Mouse (Mus musculus): ENCODE results near the gene Adcyap1r1. TPM values are rescaled to one million over a fixed set of nuclear protein-coding genes. Genes with fewer than 3 reads are reported as not detected.

Adcyap1r1 gene
- polyA plus RNA-seq (2014; fragmentation: Nextera tagmentation; extraction: Ambion mirVana): 9.7 and 10.1 TPM in 2 replicates

DNA sequence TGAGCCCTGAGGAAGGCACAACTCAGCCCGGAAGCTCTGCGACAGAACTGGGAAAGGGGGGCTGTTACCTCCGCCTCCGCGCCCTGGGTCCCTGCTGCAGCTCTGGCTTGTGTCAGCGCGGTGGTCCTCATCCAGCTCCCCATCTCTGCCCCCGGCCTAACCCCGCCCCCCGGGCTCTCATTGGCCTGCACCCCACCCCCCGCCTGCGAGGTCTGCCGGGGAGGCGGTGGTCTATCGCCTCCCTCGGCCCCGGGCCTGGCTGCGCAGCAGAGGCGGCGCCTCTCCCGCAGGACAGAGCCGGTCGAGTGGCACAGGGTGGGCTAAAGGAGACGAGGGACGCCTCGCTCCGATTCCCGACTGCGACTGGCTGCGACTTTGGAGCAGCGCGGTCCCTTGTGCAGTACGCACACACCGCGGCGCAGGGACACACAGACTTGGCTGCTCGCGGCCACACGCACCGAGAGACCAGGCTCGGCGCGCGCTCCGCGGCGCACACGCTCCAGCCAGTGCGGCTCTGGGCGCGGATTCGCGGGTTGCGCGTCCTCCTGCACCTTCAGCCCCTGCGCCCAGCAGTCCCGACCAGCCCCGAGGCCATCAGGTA lies at the start of gene Adcyap1r1:
Adcyap1r1 (plus strand) TSS at position 208 of the 601 bp plus-strand sequence.
- Histone ChIP-seq H3K27me3 (replicated peaks; ENCODE audit: control insufficient read depth, insufficient read depth, low read length) (peaks cover 42% of the 10 kb centered on the region), H3K36me3 (ENCODE audit: control insufficient read depth, insufficient read depth, low read length) (no peaks in the 10 kb centered on the region), H3K27ac (ENCODE audit: low read depth) (peak within 1 kb of the TSS; percentile 33; the same call in 1 of the 2 replicates), H3K4me1 (replicated peaks; ENCODE audit: control insufficient read depth, insufficient read depth, low read length) (peaks cover 8% of the 10 kb centered on the region; the same call in 1 of the 2 replicates), H3K4me3 (ENCODE audit: low read depth, low read length) (peak within 1 kb of the TSS; percentile 55), H3K9me3 (ENCODE audit: control insufficient read depth, low read length) (no peaks in the 10 kb centered on the region), H3K9ac (ENCODE audit: low read length) (peak within 1 kb of the TSS; percentile 48), H3K4me2 (ENCODE audit: low read length) (peak within 1 kb of the TSS; percentile 81)
- peak; percentile 77 for DNase-seq (ENCODE audit: low spot score)
- under 1% methylated on average over 56 of the region's 58 CpGs for WGBS
- peak; percentile 86 for ATAC-seq (replicated peaks; ENCODE audit: low FRiP score, low TSS enrichment, low read depth)

DNA sequence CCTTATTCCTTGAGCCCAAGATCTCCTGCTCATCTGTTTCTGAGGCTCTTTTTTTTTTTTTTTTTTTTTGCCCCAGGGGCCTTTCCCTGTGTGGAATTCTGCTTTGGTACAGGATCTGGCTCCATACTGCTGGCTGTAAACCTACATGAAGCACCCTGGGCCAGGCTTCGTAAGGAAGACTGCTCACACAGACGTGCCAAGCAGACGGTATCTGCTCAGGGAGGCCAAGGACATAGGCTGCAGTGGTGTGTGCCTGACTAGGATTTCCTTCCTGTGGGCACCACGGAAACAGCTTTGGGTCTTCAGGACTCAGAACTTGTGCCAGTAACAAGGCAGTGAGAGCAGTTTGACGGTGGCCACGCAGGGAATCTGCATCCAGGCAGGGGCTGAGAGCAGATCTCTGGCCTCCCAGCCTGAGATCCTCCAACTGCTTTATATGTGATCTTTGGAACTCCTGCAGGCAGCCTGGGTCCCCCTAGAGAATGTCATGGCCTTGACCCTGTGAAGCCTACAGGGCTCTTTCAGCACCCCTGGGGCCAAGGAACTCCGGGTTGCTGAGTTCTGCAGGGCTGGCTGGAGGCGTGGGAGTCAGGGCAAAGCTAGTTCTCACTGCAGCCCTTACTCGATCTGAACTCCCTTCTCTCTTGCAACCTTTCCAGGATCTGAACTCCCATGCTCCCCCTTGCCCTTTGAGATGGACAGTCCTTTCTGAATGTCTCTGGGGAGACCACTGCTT lies 49.6 kb upstream of the Adcyap1r1 start:
- Histone ChIP-seq H3K36me3 (ENCODE audit: control insufficient read depth, insufficient read depth, low read length) (no peaks in the 10 kb centered on the region), H3K4me2 (ENCODE audit: low read length) (no peak overlapping the region), H3K27ac (ENCODE audit: low read depth) (no peak overlapping the region), H3K4me3 (ENCODE audit: low read depth, low read length) (no peak overlapping the region), H3K9ac (ENCODE audit: low read length) (no peak overlapping the region), H3K4me1 (replicated peaks; ENCODE audit: control insufficient read depth, insufficient read depth, low read length) (0 out of 2 replicates have a peak, but pooled peaks cover 3% of the 10 kb centered on the region), H3K9me3 (ENCODE audit: control insufficient read depth, low read length) (no peaks in the 10 kb centered on the region), H3K27me3 (replicated peaks; ENCODE audit: control insufficient read depth, insufficient read depth, low read length) (no peaks in the 10 kb centered on the region)
- ATAC-seq (replicated peaks; ENCODE audit: low FRiP score, low TSS enrichment, low read depth) (no peak), DNase-seq (ENCODE audit: low spot score) (no peak)
- WGBS: 77% methylated on average over 9 of the region's 9 CpGs

DNA sequence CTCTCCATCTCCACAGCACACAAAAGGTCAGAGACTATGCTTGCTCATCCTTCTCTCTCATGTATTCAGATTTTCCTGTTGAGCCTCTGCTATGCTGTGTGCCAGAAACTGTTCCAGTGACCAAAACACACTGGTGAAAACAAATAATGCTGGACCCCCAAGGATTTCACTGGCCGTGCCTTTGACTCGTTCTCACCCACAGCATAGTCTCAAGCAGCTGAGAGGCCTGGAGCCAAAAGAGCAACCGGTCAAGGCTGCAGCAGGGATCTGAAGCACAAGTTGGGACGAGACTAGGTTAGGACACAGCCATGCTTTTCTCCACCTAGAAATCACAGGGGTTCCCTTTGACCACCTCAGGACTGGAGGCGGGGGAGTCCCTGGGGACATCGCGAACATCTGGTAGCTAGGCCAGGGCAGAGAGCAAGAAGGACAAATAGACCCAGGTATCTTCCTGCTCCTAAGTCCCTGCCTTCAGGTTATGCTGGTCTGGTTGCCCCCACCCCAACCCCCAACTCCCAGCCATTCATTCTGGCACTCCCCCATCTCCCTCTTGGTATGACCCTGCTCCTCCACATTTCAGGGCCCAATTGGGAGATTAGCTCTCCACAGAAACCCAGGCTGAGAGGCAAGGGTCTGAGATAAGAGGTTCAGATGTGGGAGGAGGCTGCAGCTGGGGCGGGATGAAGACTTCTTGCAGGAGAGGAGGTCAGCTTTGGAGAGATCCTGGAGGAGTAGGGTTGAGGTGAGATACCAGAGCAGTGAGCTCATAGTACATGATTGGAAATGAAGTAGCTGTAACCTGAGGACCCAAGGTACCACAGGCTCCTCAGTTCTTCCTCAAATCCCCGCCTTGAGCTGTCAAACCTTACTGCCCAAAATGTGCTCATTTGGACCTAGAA lies 48.1 kb upstream of the Adcyap1r1 start:
- 0 out of 2 replicates have a peak, but pooled peaks cover 10% of the 10 kb centered on the region for H3K4me1 ChIP-seq (replicated peaks; ENCODE audit: control insufficient read depth, insufficient read depth, low read length)
- no peak overlapping the region for H3K4me3 ChIP-seq (ENCODE audit: low read depth, low read length)
- no peaks in the 10 kb centered on the region for H3K27me3 ChIP-seq (replicated peaks; ENCODE audit: control insufficient read depth, insufficient read depth, low read length)
- H3K36me3 ChIP-seq (ENCODE audit: control insufficient read depth, insufficient read depth, low read length): no peaks in the 10 kb centered on the region
- no peak for ATAC-seq (replicated peaks; ENCODE audit: low FRiP score, low TSS enrichment, low read depth)
- no peak overlapping the region for H3K4me2 ChIP-seq (ENCODE audit: low read length)
- no peak overlapping the region for H3K27ac ChIP-seq (ENCODE audit: low read depth)
- no peak for DNase-seq (ENCODE audit: low spot score)
- WGBS: 72% methylated on average over 9 of the region's 9 CpGs
- no peaks in the 10 kb centered on the region for H3K9me3 ChIP-seq (ENCODE audit: control insufficient read depth, low read length)
- H3K9ac ChIP-seq (ENCODE audit: low read length): no peak overlapping the region

DNA sequence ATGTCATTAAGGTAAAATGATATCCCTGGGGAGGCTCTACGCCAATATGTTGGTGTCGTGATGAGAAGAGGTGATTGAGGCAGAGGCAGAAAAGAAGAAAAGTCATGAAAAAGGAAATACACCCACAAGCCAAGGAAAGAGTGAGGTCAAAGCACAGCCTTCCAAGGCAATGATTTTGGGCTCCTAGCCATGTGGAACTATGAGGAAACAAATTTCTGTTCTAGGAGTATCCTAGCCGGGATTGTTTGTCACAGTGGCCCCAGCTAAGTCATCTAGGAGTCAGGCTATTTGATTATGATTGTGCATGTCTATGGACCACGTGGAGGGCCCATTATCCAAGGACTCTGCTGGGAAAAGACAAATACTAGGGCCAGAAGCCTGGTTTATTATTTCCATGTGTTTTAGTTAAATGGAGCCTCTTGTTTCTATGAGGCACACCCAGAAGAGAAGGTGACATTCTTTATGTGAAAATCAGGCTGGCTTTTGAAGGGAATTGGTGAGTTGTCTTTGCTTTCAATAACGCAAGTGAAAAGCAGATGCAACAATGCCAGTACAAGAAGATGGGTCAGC lies 47.3 kb upstream of the Adcyap1r1 start:
- H3K4me2 ChIP-seq (ENCODE audit: low read length): no peak overlapping the region
- DNase-seq (ENCODE audit: low spot score) (no peak), ATAC-seq (replicated peaks; ENCODE audit: low FRiP score, low TSS enrichment, low read depth) (no peak)
- no peak overlapping the region for H3K27ac ChIP-seq (ENCODE audit: low read depth)
- H3K27me3 ChIP-seq (replicated peaks; ENCODE audit: control insufficient read depth, insufficient read depth, low read length): no peaks in the 10 kb centered on the region
- 81% methylated on average over 5 of the region's 5 CpGs for WGBS
- H3K4me3 ChIP-seq (ENCODE audit: low read depth, low read length): no peak overlapping the region
- H3K36me3 ChIP-seq (ENCODE audit: control insufficient read depth, insufficient read depth, low read length): no peaks in the 10 kb centered on the region
- 0 out of 2 replicates have a peak, but pooled peaks cover 7% of the 10 kb centered on the region for H3K4me1 ChIP-seq (replicated peaks; ENCODE audit: control insufficient read depth, insufficient read depth, low read length)
- H3K9me3 ChIP-seq (ENCODE audit: control insufficient read depth, low read length): no peaks in the 10 kb centered on the region
- H3K9ac ChIP-seq (ENCODE audit: low read length): no peak overlapping the region

DNA sequence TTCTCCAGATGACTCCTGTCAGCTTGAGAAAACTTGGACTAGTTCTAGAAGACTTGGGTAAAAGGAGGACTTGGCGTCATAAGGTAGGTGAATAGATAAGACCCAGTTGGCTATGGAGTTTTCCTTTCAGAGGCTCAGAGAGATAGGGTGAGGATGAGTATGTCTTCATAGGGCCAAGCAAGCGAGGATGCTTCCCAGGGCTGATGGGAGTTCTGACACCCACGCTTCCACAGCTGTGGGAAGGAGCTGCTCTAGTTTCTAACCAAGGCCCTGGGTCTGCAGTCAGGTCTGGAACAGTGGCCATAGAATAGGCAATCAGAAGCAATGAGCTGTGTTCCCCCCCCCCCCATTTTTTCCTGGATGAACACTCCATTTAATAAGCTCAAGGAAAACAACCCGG lies 44.4 kb upstream of the Adcyap1r1 start:
- no peaks in the 10 kb centered on the region for H3K27me3 ChIP-seq (replicated peaks; ENCODE audit: control insufficient read depth, insufficient read depth, low read length)
- no peaks in the 10 kb centered on the region for H3K9me3 ChIP-seq (ENCODE audit: control insufficient read depth, low read length)
- DNase-seq (ENCODE audit: low spot score) (no peak), ATAC-seq (replicated peaks; ENCODE audit: low FRiP score, low TSS enrichment, low read depth) (no peak)
- no peak overlapping the region for H3K4me2 ChIP-seq (ENCODE audit: low read length)
- no peak overlapping the region for H3K27ac ChIP-seq (ENCODE audit: low read depth)
- H3K4me1 ChIP-seq (replicated peaks; ENCODE audit: control insufficient read depth, insufficient read depth, low read length): peaks cover 13% of the 10 kb centered on the region
- H3K4me3 ChIP-seq (ENCODE audit: low read depth, low read length): no peak overlapping the region
- H3K9ac ChIP-seq (ENCODE audit: low read length): no peak overlapping the region
- H3K36me3 ChIP-seq (ENCODE audit: control insufficient read depth, insufficient read depth, low read length): no peaks in the 10 kb centered on the region
- 82% methylated on average over 4 of the region's 4 CpGs for WGBS

DNA sequence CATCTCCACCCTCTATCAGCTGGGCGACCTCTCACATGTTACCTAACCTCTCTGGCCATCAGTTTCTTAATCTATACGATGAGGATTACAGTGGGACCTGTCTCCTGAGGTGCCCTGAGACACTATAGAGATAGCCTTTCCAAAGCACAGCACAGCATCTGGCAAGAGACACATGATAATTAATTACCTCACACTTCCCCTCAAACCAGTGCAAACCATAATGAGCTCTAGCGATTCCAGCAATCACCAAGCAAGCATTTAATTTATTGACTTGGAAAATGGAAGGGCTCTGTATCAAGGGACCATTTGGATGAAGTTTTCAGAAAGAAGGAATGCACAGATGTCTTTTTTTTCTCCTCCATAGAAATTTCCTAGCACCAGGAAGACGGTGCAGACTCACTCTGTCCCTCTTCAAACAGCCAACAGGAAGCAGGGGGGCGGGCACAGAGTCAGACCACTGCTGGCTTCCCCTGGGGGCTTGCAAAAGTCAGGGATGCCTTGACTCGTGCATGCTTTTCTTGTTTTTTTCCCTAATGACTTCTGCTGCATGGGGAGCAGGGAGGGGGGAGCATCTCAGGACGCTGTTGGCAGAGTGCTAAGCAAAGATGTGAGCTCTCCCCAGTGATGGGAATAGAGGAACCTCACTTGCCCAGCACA lies 41.5 kb upstream of the Adcyap1r1 start:
- no peaks in the 10 kb centered on the region for H3K36me3 ChIP-seq (ENCODE audit: control insufficient read depth, insufficient read depth, low read length)
- DNase-seq (ENCODE audit: low spot score) (no peak), ATAC-seq (replicated peaks; ENCODE audit: low FRiP score, low TSS enrichment, low read depth) (no peak)
- no peak overlapping the region for H3K27ac ChIP-seq (ENCODE audit: low read depth)
- H3K9ac ChIP-seq (ENCODE audit: low read length): no peak overlapping the region
- H3K27me3 ChIP-seq (replicated peaks; ENCODE audit: control insufficient read depth, insufficient read depth, low read length): no peaks in the 10 kb centered on the region
- WGBS: 39% methylated on average over 7 of the region's 7 CpGs
- H3K9me3 ChIP-seq (ENCODE audit: control insufficient read depth, low read length): no peaks in the 10 kb centered on the region
- H3K4me2 ChIP-seq (ENCODE audit: low read length): no peak overlapping the region
- peaks cover 13% of the 10 kb centered on the region for H3K4me1 ChIP-seq (replicated peaks; ENCODE audit: control insufficient read depth, insufficient read depth, low read length)
- H3K4me3 ChIP-seq (ENCODE audit: low read depth, low read length): no peak overlapping the region

DNA sequence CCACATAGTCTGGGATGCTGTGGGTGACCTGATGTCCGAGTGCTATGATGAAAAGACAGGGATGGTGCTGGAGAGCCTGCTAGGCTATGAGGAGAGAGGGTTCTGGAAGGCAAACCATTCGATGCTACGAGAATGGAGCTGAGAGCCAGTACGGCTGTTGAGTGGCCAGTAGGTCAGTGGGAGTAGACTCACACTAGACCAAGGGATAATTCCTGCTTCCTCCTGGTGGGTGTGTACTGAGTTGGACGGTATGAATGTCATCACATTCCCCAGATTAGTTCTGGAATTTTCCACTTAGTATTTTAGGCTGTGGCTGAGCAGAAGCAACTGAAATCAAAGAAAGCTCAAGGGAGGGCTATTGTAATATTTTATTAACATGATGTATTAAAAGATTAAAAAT lies 40.8 kb upstream of the Adcyap1r1 start:
- no peak overlapping the region for H3K4me3 ChIP-seq (ENCODE audit: low read depth, low read length)
- H3K4me1 ChIP-seq (replicated peaks; ENCODE audit: control insufficient read depth, insufficient read depth, low read length): peaks cover 13% of the 10 kb centered on the region
- H3K9me3 ChIP-seq (ENCODE audit: control insufficient read depth, low read length): no peaks in the 10 kb centered on the region
- H3K9ac ChIP-seq (ENCODE audit: low read length): no peak overlapping the region
- no peaks in the 10 kb centered on the region for H3K36me3 ChIP-seq (ENCODE audit: control insufficient read depth, insufficient read depth, low read length)
- DNase-seq (ENCODE audit: low spot score): no peak
- no peaks in the 10 kb centered on the region for H3K27me3 ChIP-seq (replicated peaks; ENCODE audit: control insufficient read depth, insufficient read depth, low read length)
- no peak for ATAC-seq (replicated peaks; ENCODE audit: low FRiP score, low TSS enrichment, low read depth)
- H3K4me2 ChIP-seq (ENCODE audit: low read length): no peak overlapping the region
- WGBS: 67% methylated on average over 5 of the region's 5 CpGs
- H3K27ac ChIP-seq (ENCODE audit: low read depth): no peak overlapping the region

DNA sequence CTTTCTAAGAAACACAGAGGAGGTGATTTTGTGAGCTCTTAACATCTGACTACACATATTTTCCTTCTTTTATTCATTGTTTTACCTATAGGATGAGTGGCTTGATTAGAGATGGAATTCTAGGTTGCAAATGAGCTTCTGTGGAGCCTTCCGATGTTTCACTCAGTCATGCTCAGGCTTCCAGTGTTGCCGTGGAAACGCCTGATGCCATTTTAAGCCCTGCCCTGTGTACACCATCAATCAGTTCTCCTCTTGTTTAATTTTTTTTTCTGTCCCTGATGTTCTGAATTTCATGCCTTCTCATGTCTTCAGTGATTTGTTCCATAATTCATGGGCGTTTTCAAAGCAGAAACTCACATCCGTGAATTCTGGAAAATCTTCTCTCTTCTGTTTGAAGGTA lies 35.6 kb upstream of the Adcyap1r1 start:
- H3K4me2 ChIP-seq (ENCODE audit: low read length): no peak overlapping the region
- no peaks in the 10 kb centered on the region for H3K27me3 ChIP-seq (replicated peaks; ENCODE audit: control insufficient read depth, insufficient read depth, low read length)
- no peaks in the 10 kb centered on the region; the same call in 1 of the 2 replicates for H3K4me1 ChIP-seq (replicated peaks; ENCODE audit: control insufficient read depth, insufficient read depth, low read length)
- 74% methylated on average over 5 of the region's 5 CpGs for WGBS
- no peak overlapping the region for H3K4me3 ChIP-seq (ENCODE audit: low read depth, low read length)
- no peaks in the 10 kb centered on the region for H3K9me3 ChIP-seq (ENCODE audit: control insufficient read depth, low read length)
- no peak for DNase-seq (ENCODE audit: low spot score)
- H3K9ac ChIP-seq (ENCODE audit: low read length): no peak overlapping the region
- ATAC-seq (replicated peaks; ENCODE audit: low FRiP score, low TSS enrichment, low read depth): no peak
- H3K27ac ChIP-seq (ENCODE audit: low read depth): no peak overlapping the region
- no peaks in the 10 kb centered on the region for H3K36me3 ChIP-seq (ENCODE audit: control insufficient read depth, insufficient read depth, low read length)

Measured in intestine, embryonic 14.5 days (tissue).